Mouse (Mus musculus) small intestine, adult 2 months (tissue): Measurements from ENCODE around the gene Trcg1.

Experiments used
- CTCF ChIP-seq: fragments of 200-500 bp; IDR thresholded peaks from 2 replicates; pipeline ENCODE4 v1.5.1; 2012; ENCODE audit warnings: low read depth, mild to moderate bottlenecking, control low read depth, inconsistent platforms, low read length, moderate library complexity, mixed read lengths; ENCODE audit not compliant: insufficient replicate concordance, insufficient read length; ENCODE audit errors: extremely low read depth
- POLR2A ChIP-seq: fragments of 200-500 bp; IDR thresholded peaks from 2 replicates; pipeline ENCODE4 v1.6.1; 2012; ENCODE audit warnings: low read depth, mild to moderate bottlenecking, control low read depth, inconsistent platforms, low read length, moderate library complexity

DNA sequence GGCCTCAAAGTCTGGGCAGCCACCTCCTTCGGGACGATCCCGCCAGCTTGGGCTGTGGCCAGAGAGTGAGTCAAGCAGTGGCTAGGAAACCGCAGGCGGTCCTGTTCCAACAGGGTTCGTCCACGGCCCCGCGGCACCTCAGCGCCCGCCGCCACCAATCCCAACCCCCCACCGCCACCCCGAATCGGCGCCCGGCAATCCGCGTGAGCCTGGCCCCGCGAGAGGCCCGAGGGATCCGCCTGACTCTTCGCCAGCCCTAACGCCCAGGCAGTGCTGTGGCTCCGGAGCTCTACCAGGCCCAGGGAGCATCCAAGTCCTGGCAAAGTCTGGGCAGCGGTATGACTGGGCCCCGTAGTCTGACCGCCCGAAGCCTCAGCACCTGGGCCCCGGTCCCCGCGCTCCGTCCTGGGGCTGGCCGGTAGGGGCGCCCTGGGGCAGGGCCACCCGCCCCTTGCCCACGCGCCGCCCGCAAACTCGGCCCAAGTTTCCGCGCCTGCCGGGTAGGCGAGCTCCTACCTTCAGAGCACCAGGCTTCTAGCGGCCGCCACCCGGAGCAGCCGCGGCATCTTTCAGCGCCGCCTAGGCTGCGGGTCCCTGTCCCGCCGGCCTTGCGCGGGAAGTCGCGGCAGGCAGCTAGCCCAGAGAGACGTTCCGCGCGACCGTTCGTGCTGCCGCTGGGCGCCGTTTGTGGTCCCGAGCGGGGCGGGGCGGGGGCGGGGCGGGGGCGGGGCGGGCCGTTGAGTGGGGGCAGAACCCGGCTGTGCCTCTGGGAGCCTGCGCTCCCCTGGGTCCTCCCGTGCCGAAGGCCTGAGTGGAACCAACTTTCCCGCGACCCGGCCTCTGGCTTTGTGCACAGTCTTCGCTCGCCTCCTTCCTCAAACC is 25.8 kb downstream of the Trcg1 start, which contains the start of gene 1700017B05Rik:
- TF ChIP-seq POLR2A, result peak; percentile 45; the same call in 1 of the 2 replicates
- peak; percentile 53 for TF ChIP-seq CTCF
